Comparison of ENCODE assay signal across 25 mouse cellular contexts in the genomic region with DNA sequence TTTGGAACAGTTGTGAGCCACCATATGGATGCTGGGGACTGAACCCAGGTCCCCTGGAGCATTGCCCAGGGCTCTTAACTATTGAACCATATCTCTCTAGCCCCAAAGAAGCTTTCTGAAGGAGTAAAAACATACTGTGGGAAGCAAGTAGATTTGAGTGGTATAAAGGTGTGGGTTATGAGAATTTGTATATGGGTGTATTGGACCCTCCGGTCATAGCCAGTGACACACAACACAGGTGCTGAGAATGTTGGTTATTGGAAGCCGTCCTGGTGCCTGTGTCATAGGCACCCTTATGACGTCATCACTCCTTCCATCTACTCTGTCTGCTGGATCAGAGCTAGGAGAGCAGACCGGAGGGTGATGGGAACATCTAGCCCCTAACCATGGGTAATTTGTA. TPM values are rescaled to one million over a fixed set of nuclear protein-coding genes. Genes with fewer than 3 reads are reported as not detected.
"Had no signal": no experiment of that assay in that cellular context is flagged by ENCODE, and none has a peak within 500 bp of the region (broad histone marks: within the 10 kb centered on the region; RNA-seq: fewer than 3 reads in every experiment).

A gene (plus strand): TSS at position 301 of the 400 bp plus-strand sequence.

- H3K9me3 ChIP-seq: neural tube, embryonic 12.5 days; neural tube, embryonic 13.5 days; neural tube, embryonic 15.5 days; stomach, embryonic 15.5 days had no signal

- DNase-seq: retina, postnatal 1 day; right cerebral cortex, adult 18-20 months; right cerebral cortex, postnatal 14 days; right cerebral cortex, postnatal 25 days; right cerebral cortex, postnatal 4 days; spleen, adult 18-20 months; thymus, adult 18-20 months; thymus, adult 2 months; thymus, postnatal 14 days; thymus, postnatal 25 days; thymus, postnatal 36 days; thymus, postnatal 4 days had no signal

- H3K4me2 ChIP-seq: neural tube, embryonic 12.5 days; neural tube, embryonic 13.5 days; neural tube, embryonic 15.5 days; stomach, embryonic 15.5 days had no signal

- H3K36me3 ChIP-seq: neural tube, embryonic 12.5 days; neural tube, embryonic 13.5 days; neural tube, embryonic 15.5 days; stomach, embryonic 15.5 days had no signal

- H3K27ac ChIP-seq: neural tube, embryonic 12.5 days; neural tube, embryonic 13.5 days; neural tube, embryonic 15.5 days; stomach, embryonic 15.5 days; stomach, postnatal 0 days had no signal

- H3K4me1 ChIP-seq: neural tube, embryonic 12.5 days; neural tube, embryonic 13.5 days; neural tube, embryonic 15.5 days; stomach, embryonic 15.5 days had no signal

- H3K9ac ChIP-seq: neural tube, embryonic 12.5 days; neural tube, embryonic 13.5 days; neural tube, embryonic 15.5 days; stomach, embryonic 15.5 days had no signal

- H3K27me3 ChIP-seq: neural tube, embryonic 12.5 days; neural tube, embryonic 13.5 days; neural tube, embryonic 15.5 days; stomach, embryonic 15.5 days had no signal

- H3K4me3 ChIP-seq: neural tube, embryonic 12.5 days; neural tube, embryonic 13.5 days; neural tube, embryonic 15.5 days; stomach, embryonic 15.5 days had no signal

RNA-seq across cellular contexts. Expression of the gene that starts here (rescaled TPM):
- total RNA-seq: neutrophil, adult 5-6 weeks had no signal
- polyA plus RNA-seq: neural tube, embryonic 11.5 days; neural tube, embryonic 12.5 days; neural tube, embryonic 13.5 days; neural tube, embryonic 14.5 days; neural tube, embryonic 15.5 days; small intestine, adult 2 months; spleen, adult 2 months; stomach, embryonic 14.5 days; stomach, embryonic 15.5 days; stomach, embryonic 16.5 days; stomach, postnatal 0 days; thymus, adult 2 months; urinary bladder, adult 2 months had no signal
